Mouse (Mus musculus) lung, embryonic 14.5 days (tissue): ENCODE measurements around the gene Dusp23. TPM values are rescaled to one million over a fixed set of nuclear protein-coding genes. Genes with fewer than 3 reads are reported as not detected.

ENCODE experiments used
- ATAC-seq: fragments of 200-750 bp; cut with Nextera tagmentation; 2 replicates; pipeline ENCODE4 v1.8.0; 2017; ENCODE audit warnings: mild to moderate bottlenecking, moderate TSS enrichment, moderate library complexity; ENCODE audit not compliant: insufficient read depth
- DNase-seq: peaks from one replicate; pipeline ENCODE4 v3.0.0-alpha.2; 2015
- H3K27ac ChIP-seq: fragments of 300-500 bp; sonication (generic); 2 replicates; pipeline ENCODE4 v1.5.1; 2014; ENCODE audit warnings: low read depth, mild to moderate bottlenecking, moderate library complexity
- H3K27me3 ChIP-seq: fragments of 300-500 bp; sonication (generic); 2 replicates; pipeline ENCODE4 v1.6.1; 2014; ENCODE audit warnings: low read length, control low read depth; ENCODE audit not compliant: insufficient read depth
- H3K36me3 ChIP-seq: fragments of 300-500 bp; sonication (generic); 2 replicates; pipeline ENCODE4 v1.6.1; 2014; ENCODE audit warnings: control low read depth; ENCODE audit not compliant: insufficient read depth
- H3K4me1 ChIP-seq: fragments of 300-500 bp; sonication (generic); 2 replicates; pipeline ENCODE4 v1.6.1; 2014; ENCODE audit warnings: antibody characterized with exemption, control low read depth; ENCODE audit not compliant: insufficient read depth
- H3K4me2 ChIP-seq: fragments of 300-500 bp; sonication (generic); 2 replicates; pipeline ENCODE4 v1.6.1; 2014; ENCODE audit warnings: mild to moderate bottlenecking
- H3K4me3 ChIP-seq: fragments of 300-500 bp; sonication (generic); 2 replicates; pipeline ENCODE4 v1.5.1; 2014; ENCODE audit warnings: low read depth, low read length
- H3K9ac ChIP-seq: fragments of 300-500 bp; sonication (generic); 2 replicates; pipeline ENCODE4 v1.6.1; 2014
- H3K9me3 ChIP-seq: fragments of 300-500 bp; sonication (generic); 2 replicates; pipeline ENCODE4 v1.6.1; 2016; ENCODE audit warnings: low read depth, low read length, control low read depth
- CTCF ChIP-seq: IDR thresholded peaks from 2 replicates; pipeline ENCODE4 v1.5.1; 2016; ENCODE audit warnings: antibody characterized with exemption, low read depth
- WGBS: fragments of 180-500 bp; shearing (Covaris S2); extraction: QIAGEN DNeasy Blood & Tissue Kit; methylation state at CpG from one replicate; pipeline ENCODE4 v1.1.7; 2014; 5-methylcytosine and 5-hydroxymethylcytosine counted together
- polyA plus RNA-seq: library from polyadenylated mRNA; unstranded; fragments of >200 nt; fragmentation: Nextera tagmentation; extraction: Ambion mirVana; gene quantifications from 2 replicates; pipeline ENCODE4 v1.2.1, GENCODE M21; 2014

Dusp23 gene
- 10.2 and 10.7 TPM in 2 replicates for polyA plus RNA-seq

GRCm38 (mm10) chr1:172632451-172633326, at the start of gene Dusp23:
Dusp23 (minus strand) TSS chr1:172632962.
- Histone ChIP-seq H3K4me3 (peak within 1 kb of the TSS; percentile 71), H3K27me3 (no peaks in the 10 kb centered on the region), H3K9ac (peak within 1 kb of the TSS; percentile 72), H3K4me2 (peak within 1 kb of the TSS; percentile 81), H3K9me3 (no peaks in the 10 kb centered on the region), H3K4me1 (no peaks in the 10 kb centered on the region), H3K27ac (peak within 1 kb of the TSS; percentile 88), H3K36me3 (no peaks in the 10 kb centered on the region)
- WGBS, result under 1% methylated on average over 53 of the region's 53 CpGs
- ATAC-seq, result peak; percentile 99
- peak; percentile 97 for DNase-seq
- peak; percentile 95 for TF ChIP-seq CTCF

- H3K4me1 ChIP-seq, result no peaks in the 10 kb centered on the region
- H3K27ac ChIP-seq, result no peak overlapping the region
- no peaks in the 10 kb centered on the region for H3K9me3 ChIP-seq
- no peaks in the 10 kb centered on the region for H3K27me3 ChIP-seq
- no peak for ATAC-seq
- 83% methylated on average over 4 of the region's 4 CpGs for WGBS
- H3K36me3 ChIP-seq, result no peaks in the 10 kb centered on the region
- H3K9ac ChIP-seq, result no peak overlapping the region
- H3K4me2 ChIP-seq, result no peak overlapping the region
- TF ChIP-seq CTCF, result no peak
- no peak overlapping the region for H3K4me3 ChIP-seq
- DNase-seq, result no peak
Observed at GRCm38 (mm10) chr1:172680742-172681141, 48.0 kb upstream of the Dusp23 start.

- no peak overlapping the region for H3K4me3 ChIP-seq
- H3K27me3 ChIP-seq, result no peaks in the 10 kb centered on the region
- DNase-seq (peak; percentile 14), ATAC-seq (no peak)
- TF ChIP-seq CTCF, result no peak
- H3K4me1 ChIP-seq, result no peaks in the 10 kb centered on the region
- WGBS, result 82% methylated on average over 1 of the region's 1 CpGs
- H3K4me2 ChIP-seq, result no peak overlapping the region
- no peak overlapping the region for H3K27ac ChIP-seq
- H3K9me3 ChIP-seq, result no peaks in the 10 kb centered on the region
- H3K36me3 ChIP-seq, result no peaks in the 10 kb centered on the region
- H3K9ac ChIP-seq, result no peak overlapping the region
Observed at GRCm38 (mm10) chr1:172670716-172671115, 38.0 kb upstream of the Dusp23 start.

- Histone ChIP-seq H3K4me2 (no peak overlapping the region), H3K9ac (no peak overlapping the region), H3K4me3 (no peak overlapping the region), H3K27ac (no peak overlapping the region), H3K9me3 (no peaks in the 10 kb centered on the region), H3K4me1 (no peaks in the 10 kb centered on the region), H3K36me3 (no peaks in the 10 kb centered on the region), H3K27me3 (no peaks in the 10 kb centered on the region)
- WGBS, result 77% methylated on average over 6 of the region's 6 CpGs
- no peak for TF ChIP-seq CTCF
- DNase-seq (no peak), ATAC-seq (no peak)
Observed at GRCm38 (mm10) chr1:172667597-172667996, 34.8 kb upstream of the Dusp23 start.

- H3K9me3 ChIP-seq, result no peaks in the 10 kb centered on the region
- no peak overlapping the region for H3K27ac ChIP-seq
- no peak overlapping the region for H3K4me2 ChIP-seq
- no peak overlapping the region for H3K4me3 ChIP-seq
- no peaks in the 10 kb centered on the region for H3K27me3 ChIP-seq
- ATAC-seq (no peak), DNase-seq (no peak)
- H3K36me3 ChIP-seq, result no peaks in the 10 kb centered on the region
- H3K4me1 ChIP-seq, result no peaks in the 10 kb centered on the region
- 58% methylated on average over 2 of the region's 2 CpGs for WGBS
- TF ChIP-seq CTCF, result no peak
- H3K9ac ChIP-seq, result no peak overlapping the region
Observed at GRCm38 (mm10) chr1:172665457-172665856, 32.7 kb upstream of the Dusp23 start.

GRCm38 (mm10) chr1:172659688-172660087, 26.9 kb upstream of the Dusp23 start:
- WGBS, result 63% methylated on average over 8 of the region's 8 CpGs
- Histone ChIP-seq H3K36me3 (no peaks in the 10 kb centered on the region), H3K4me1 (no peaks in the 10 kb centered on the region), H3K9me3 (no peaks in the 10 kb centered on the region), H3K4me3 (no peak overlapping the region), H3K4me2 (no peak overlapping the region), H3K27me3 (no peaks in the 10 kb centered on the region), H3K9ac (no peak overlapping the region), H3K27ac (no peak overlapping the region)
- DNase-seq (peak; percentile 15), ATAC-seq (no peak)
- no peak for TF ChIP-seq CTCF

GRCm38 (mm10) chr1:172657266-172657665, 24.5 kb upstream of the Dusp23 start:
- no peak for DNase-seq
- Histone ChIP-seq H3K27ac (no peak overlapping the region), H3K4me2 (no peak overlapping the region), H3K9me3 (no peaks in the 10 kb centered on the region), H3K4me1 (no peaks in the 10 kb centered on the region), H3K36me3 (no peaks in the 10 kb centered on the region), H3K9ac (no peak overlapping the region), H3K27me3 (no peaks in the 10 kb centered on the region), H3K4me3 (no peak overlapping the region)
- 68% methylated on average over 3 of the region's 3 CpGs for WGBS
- TF ChIP-seq CTCF, result no peak
- ATAC-seq, result no peak
